Mouse (Mus musculus): ENCODE measurements around the gene Tmem107.

GRCm38 (mm10) chr11:69072666-69073064 lies 2.1 kb downstream of the Tmem107 start:
- TF ChIP-seq POLR2A (IDR thresholded peaks at IDR 0.05; ENCODE audit: borderline replicate concordance, low read depth, low read length), result no peak
- no peak for TF ChIP-seq CTCF (IDR thresholded peaks at IDR 0.05; ENCODE audit: low read depth, low read length)
